Mouse (Mus musculus) heart, embryonic 14.5 days (tissue): ENCODE measurements around the gene Polm. TPM values are rescaled to one million over a fixed set of nuclear protein-coding genes. Genes with fewer than 3 reads are reported as not detected.

Source experiments
- ATAC-seq: fragments of 200-750 bp; cut with Nextera tagmentation; 2 replicates; pipeline ENCODE4 v1.8.0; 2017; ENCODE audit warnings: low read depth, moderate TSS enrichment; ENCODE audit not compliant: insufficient number of reproducible peaks, insufficient read depth, low FRiP score
- H3K27ac ChIP-seq, 2 experiments: fragments of 200-500 bp in 1 of 2; fragments of 300-500 bp in 1 of 2; sonication (generic) in 1 of 2; replicated peaks in 1 of 2; 2 replicates each; pipeline ENCODE4 v1.5.1; 2012 to 2014; ENCODE audit warnings: low read depth in 2 of 2, low read length in 2 of 2, control low read depth in 1 of 2, mild to moderate bottlenecking in 1 of 2, mixed read lengths in 1 of 2; ENCODE audit not compliant: control insufficient read depth in 1 of 2, insufficient read depth in 1 of 2
- H3K27me3 ChIP-seq: fragments of 300-500 bp; sonication (generic); 2 replicates; pipeline ENCODE4 v1.6.1; 2014; ENCODE audit warnings: mild to moderate bottlenecking, low read length, control low read depth; ENCODE audit not compliant: control insufficient read depth, insufficient read depth
- H3K36me3 ChIP-seq: fragments of 300-500 bp; sonication (generic); 2 replicates; pipeline ENCODE4 v1.6.1; 2014; ENCODE audit warnings: mild to moderate bottlenecking, control low read depth, low read length, mixed read lengths; ENCODE audit not compliant: control insufficient read depth, insufficient read depth
- H3K4me1 ChIP-seq, 2 experiments: fragments of 200-500 bp in 1 of 2; fragments of 300-500 bp in 1 of 2; sonication (generic) in 1 of 2; 2 replicates each; pipeline ENCODE4 v1.6.1; 2012 to 2014; ENCODE audit warnings: low read length in 2 of 2, control low read depth in 1 of 2, mixed read lengths in 1 of 2; ENCODE audit not compliant: control insufficient read depth in 2 of 2, insufficient read depth in 2 of 2
- H3K4me2 ChIP-seq: fragments of 300-500 bp; sonication (generic); 2 replicates; pipeline ENCODE4 v1.6.1; 2014; ENCODE audit warnings: mild to moderate bottlenecking, low read length
- H3K4me3 ChIP-seq, 2 experiments: fragments of 200-500 bp in 1 of 2; fragments of 300-500 bp in 1 of 2; sonication (generic) in 1 of 2; 2 replicates each; pipeline ENCODE4 v1.5.1; 2012 to 2014; ENCODE audit warnings: low read length in 2 of 2, mild to moderate bottlenecking in 2 of 2, control low read depth in 1 of 2, low read depth in 1 of 2, moderate library complexity in 1 of 2; ENCODE audit not compliant: control insufficient read depth in 1 of 2, insufficient read depth in 1 of 2
- H3K9ac ChIP-seq: fragments of 300-500 bp; sonication (generic); 2 replicates; pipeline ENCODE4 v1.6.1; 2014; ENCODE audit warnings: mild to moderate bottlenecking, low read length
- H3K9me3 ChIP-seq: fragments of 300-500 bp; sonication (generic); 2 replicates; pipeline ENCODE4 v1.6.1; 2016; ENCODE audit warnings: low read length, control low read depth; ENCODE audit not compliant: control insufficient read depth
- WGBS: fragments of 180-500 bp; shearing (Covaris S2); extraction: QIAGEN DNeasy Blood & Tissue Kit; methylation state at CpG from one replicate; pipeline ENCODE4 v1.1.7; 2014; 5-methylcytosine and 5-hydroxymethylcytosine counted together
- polyA plus RNA-seq: library from polyadenylated mRNA; unstranded; fragments of >200 nt; fragmentation: Nextera tagmentation; extraction: Ambion mirVana; gene quantifications from 2 replicates; pipeline ENCODE4 v1.2.1, GENCODE M21; 2014

The Polm gene
- polyA plus RNA-seq, 1 experiment from 2014 or later, result 5.6 TPM

DNA sequence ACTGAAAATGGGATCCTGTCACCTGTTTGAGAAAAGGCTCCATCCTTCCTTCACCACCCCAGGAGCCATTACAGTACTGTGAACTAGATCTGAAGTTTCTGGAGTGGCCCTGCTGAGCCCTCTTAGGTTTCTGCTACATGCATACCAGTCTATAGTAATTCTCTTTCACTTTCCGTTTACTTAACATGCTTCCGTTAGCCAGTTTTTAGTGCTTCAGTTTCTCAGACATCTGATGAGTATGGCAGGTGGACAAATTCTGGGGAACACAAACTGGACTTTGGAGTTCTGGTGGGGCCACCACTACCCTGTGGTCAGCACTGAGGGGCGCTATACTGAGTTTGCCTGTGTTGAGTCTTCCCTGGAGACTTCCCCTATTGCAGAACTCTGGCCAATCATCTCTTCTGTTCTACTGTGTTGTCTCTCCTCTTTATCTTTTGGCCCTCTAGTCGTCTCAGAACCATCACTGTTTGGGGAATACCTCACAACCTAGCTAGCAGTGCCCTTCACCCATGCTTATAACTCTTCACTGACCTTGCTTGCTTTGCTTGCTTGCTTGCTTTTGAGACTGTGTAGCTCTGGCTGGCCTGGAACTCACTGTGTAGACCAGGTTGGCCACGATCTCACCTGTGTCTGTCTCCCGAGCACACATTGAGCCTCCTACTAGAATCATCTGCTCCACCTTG is 48.6 kb downstream of the Polm start:
- Histone ChIP-seq H3K4me3 (peak overlapping the region; percentile 76 to 88), H3K36me3 (peaks cover 34% of the 10 kb centered on the region), H3K9ac (peak overlapping the region; percentile 93), H3K9me3 (no peaks in the 10 kb centered on the region), H3K4me2 (peak overlapping the region; percentile 95), H3K4me1 (peaks cover 9 to 22% of the 10 kb centered on the region in 2 experiments; a peak in 3 of 4 replicates), H3K27me3 (no peaks in the 10 kb centered on the region), H3K27ac (peak overlapping the region; percentile 88 to 90; a peak in 3 of 4 replicates)
- no peak for ATAC-seq
- 53% methylated on average over 6 of the region's 6 CpGs for WGBS

DNA sequence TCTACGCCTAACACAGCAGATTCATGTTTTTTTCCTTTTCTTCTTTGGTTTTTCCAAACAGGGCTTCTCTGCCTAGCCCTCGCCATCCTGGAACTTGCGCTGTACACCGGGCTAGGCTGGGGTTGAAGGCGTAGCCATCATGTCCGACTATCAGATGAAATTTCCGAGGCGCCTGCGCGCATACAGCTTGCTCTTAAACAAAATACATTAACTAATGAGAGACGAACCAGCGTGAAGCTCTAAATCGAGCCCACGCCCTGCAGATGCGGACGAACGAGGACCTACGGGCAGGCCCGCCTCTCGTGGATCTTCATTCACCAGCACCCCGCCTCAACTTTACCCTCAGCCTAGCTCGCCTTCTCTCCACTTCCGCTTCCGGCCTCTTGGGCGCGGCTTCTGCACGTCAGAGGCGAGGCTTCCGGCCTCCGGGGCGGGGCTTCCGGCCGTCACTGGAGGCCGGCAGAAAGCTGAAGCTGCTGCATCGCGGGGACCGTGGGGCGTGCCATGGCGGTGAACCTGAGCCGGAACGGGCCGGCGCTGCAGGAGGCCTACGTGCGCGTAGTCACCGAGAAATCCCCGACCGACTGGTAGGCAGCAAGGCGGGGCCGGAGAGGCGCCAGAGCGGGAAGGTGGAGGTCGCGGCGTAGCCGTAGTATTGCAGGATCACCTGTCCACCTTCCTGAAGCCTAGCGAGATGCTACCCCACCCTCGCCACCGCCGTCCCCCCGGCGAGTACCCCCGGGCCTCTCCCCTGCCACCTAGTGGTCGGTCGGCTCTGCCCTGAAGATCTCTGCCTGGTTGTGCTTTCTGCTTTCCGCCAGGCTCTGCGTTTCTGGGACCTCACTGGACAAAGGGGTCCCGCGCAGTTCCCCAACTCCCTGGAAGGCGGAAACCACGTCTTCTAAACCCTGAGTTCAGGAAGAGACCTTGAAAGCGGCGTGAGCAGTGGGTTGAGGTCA is 49.5 kb downstream of the Polm start, which contains the start of gene Dbnl:
Dbnl (plus strand) TSS at position 433 of the 959 bp plus-strand sequence.
- WGBS, result under 1% methylated on average over 74 of the region's 74 CpGs
- Histone ChIP-seq H3K9ac (peak within 1 kb of the TSS; percentile 93), H3K4me2 (peak within 1 kb of the TSS; percentile 95), H3K4me1 (peaks cover 6 to 19% of the 10 kb centered on the region in 2 experiments; a peak in 3 of 4 replicates), H3K27ac (peak within 1 kb of the TSS; percentile 88 to 90), H3K27me3 (no peaks in the 10 kb centered on the region), H3K4me3 (peak within 1 kb of the TSS; percentile 76 to 88), H3K36me3 (peaks cover 25% of the 10 kb centered on the region), H3K9me3 (no peaks in the 10 kb centered on the region)
- ATAC-seq, result peak; percentile 91

DNA sequence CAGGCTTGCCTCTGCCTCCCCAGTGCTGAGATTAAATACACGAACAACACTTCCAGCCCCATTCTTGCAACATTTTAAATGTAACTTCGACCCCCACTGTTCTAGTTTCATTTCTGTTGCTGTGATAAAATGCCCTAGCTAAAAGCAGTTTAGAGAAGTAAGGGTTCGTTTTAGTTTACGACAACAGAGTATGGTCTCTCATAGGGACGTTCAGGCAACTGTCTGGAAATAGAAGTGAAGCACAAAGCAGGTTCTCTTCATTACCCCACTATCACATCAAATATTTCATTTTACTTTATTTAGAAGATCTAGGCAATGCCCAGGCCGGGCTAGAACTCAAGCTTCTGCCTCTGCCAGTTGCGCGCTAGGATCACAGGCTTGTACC is 50.2 kb downstream of the Polm start:
- H3K36me3 ChIP-seq, result peaks cover 19% of the 10 kb centered on the region
- H3K4me3 ChIP-seq, result peak overlapping the region; percentile 76 to 88
- peak overlapping the region; percentile 93 for H3K9ac ChIP-seq
- H3K4me1 ChIP-seq, result peaks cover 6 to 19% of the 10 kb centered on the region in 2 experiments; a peak in 3 of 4 replicates
- 33% methylated on average over 8 of the region's 8 CpGs for WGBS
- no peak for ATAC-seq
- H3K27me3 ChIP-seq, result no peaks in the 10 kb centered on the region
- no peaks in the 10 kb centered on the region for H3K9me3 ChIP-seq
- H3K4me2 ChIP-seq, result peak overlapping the region; percentile 95
- H3K27ac ChIP-seq, result peak overlapping the region; percentile 88 to 90

DNA sequence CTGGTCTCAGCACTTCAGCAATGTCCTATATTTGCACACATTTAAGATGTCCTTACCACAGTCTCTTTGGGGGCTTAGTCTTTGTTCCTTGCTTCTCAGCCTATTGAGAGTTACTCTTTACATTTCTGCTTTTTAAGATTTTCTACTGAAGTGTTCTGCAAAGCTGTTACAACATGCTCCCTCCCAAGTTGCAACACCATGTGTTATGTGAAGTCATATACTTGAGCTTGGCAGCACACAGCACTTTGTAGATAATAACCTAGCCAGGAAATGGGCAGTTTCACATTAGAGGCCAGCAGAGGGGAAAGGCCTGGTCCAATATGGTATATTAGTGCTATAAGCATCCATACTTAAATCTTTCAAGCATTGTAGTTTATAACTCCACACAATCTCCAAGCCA is 52.1 kb downstream of the Polm start:
- Histone ChIP-seq H3K4me3 (no peak overlapping the region), H3K27ac (no peak overlapping the region), H3K4me2 (no peak overlapping the region), H3K4me1 (peaks cover 6 to 19% of the 10 kb centered on the region in 2 experiments; a peak in 3 of 4 replicates), H3K36me3 (peaks cover 9% of the 10 kb centered on the region; the same call in 1 of the 2 replicates), H3K9ac (no peak overlapping the region), H3K9me3 (no peaks in the 10 kb centered on the region), H3K27me3 (no peaks in the 10 kb centered on the region)
- no peak for ATAC-seq

DNA sequence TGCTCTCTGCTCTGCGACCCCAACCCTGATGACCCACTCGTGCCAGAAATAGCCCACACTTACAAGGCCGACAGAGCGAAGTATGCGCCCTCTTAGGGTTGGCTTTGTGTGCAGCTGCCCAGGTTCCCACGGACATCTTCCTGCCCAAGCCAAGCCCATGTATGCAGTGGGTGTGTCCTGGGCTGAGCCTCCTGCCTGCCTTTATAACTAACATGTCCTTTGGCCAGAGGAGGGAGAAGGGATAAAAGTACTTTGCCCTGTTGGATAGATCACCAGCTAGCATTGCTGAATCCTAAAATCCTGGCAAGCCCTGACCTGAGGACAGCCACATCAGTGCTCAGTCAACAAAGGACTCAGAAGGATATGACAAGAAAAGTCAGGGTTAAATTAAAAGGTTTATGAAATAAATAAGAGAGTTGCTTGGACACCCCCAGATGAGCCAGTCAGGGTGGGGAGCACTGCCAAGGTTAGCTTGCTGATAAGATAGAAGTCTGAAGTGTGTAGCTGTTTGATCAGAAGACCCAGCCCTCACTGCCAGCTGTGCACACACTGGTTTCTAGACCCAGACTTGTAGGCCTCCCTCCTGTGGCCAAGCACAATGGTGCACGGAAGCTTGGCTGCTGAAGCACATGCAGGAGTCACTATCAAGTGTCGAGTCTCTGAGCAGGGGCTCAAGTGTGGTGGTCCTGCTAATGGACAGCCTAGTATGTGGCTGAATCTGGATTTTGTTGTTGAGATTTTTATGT is 55.4 kb downstream of the Polm start:
- H3K4me3 ChIP-seq, result no peak overlapping the region
- no peaks in the 10 kb centered on the region for H3K27me3 ChIP-seq
- peak; percentile 17; the same call in 1 of the 2 replicates for ATAC-seq
- H3K4me1 ChIP-seq, result peaks cover under 1% of the 10 kb centered on the region in 2 experiments; a peak in 2 of 4 replicates
- WGBS, result 29% methylated on average over 8 of the region's 8 CpGs
- no peak overlapping the region for H3K9ac ChIP-seq
- H3K4me2 ChIP-seq, result no peak overlapping the region
- H3K27ac ChIP-seq, result no peak overlapping the region
- no peaks in the 10 kb centered on the region for H3K9me3 ChIP-seq
- peaks cover 11% of the 10 kb centered on the region; the same call in 1 of the 2 replicates for H3K36me3 ChIP-seq

DNA sequence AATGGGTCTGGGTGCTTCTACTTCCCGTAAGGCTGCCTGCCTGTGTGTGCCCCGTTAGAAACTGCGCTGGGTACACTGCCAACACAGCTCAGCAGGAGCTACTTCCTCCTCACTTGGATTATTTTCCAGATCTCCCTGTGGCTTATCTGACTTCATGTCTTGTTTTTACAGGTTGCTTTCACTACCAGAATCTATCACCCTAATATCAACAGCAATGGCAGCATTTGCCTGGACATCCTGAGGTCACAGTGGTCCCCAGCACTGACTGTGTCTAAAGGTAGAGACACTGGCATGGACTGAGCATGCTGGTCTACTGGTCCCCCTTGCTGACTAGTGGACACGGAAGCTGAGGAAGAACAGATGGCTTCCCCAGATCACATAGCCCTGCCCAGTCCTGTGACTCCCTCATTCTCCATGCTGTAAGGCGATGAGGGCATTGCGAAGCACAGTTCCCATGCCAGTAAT is 57.7 kb downstream of the Polm start:
- no peak overlapping the region for H3K4me2 ChIP-seq
- H3K9me3 ChIP-seq, result no peaks in the 10 kb centered on the region
- 86% methylated on average over 6 of the region's 6 CpGs for WGBS
- H3K9ac ChIP-seq, result no peak overlapping the region
- H3K27ac ChIP-seq, result no peak overlapping the region
- no peaks in the 10 kb centered on the region for H3K27me3 ChIP-seq
- ATAC-seq, result no peak
- H3K4me3 ChIP-seq, result no peak overlapping the region
- peaks cover 11% of the 10 kb centered on the region; the same call in 1 of the 2 replicates for H3K36me3 ChIP-seq
- H3K4me1 ChIP-seq, result no peaks in the 10 kb centered on the region

DNA sequence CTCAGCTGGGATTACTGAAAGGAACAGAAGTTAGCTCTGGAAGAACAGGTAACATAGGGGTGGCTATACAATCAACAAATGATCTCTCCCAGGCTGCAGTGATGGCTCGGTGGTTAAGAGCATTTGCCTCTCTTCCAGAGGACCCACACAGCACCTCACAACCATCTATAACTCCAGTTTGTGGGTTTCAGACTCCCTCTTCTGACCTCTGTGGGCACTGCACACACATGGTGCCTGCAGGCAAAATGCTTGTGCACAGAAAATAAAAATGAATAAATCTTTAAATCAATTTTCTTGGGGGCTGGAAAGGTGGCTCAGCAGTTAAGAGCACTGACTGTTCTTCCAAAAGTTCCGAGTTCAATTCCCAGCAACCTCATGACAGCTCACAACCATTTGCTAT is 59.3 kb downstream of the Polm start:
- no peak overlapping the region for H3K4me2 ChIP-seq
- H3K4me1 ChIP-seq, result no peaks in the 10 kb centered on the region
- WGBS, result 62% methylated on average over 2 of the region's 2 CpGs
- no peak overlapping the region for H3K4me3 ChIP-seq
- H3K9ac ChIP-seq, result no peak overlapping the region
- H3K36me3 ChIP-seq, result peaks cover 11% of the 10 kb centered on the region; the same call in 1 of the 2 replicates
- ATAC-seq, result no peak
- no peaks in the 10 kb centered on the region for H3K9me3 ChIP-seq
- no peak overlapping the region for H3K27ac ChIP-seq
- no peaks in the 10 kb centered on the region for H3K27me3 ChIP-seq
